Mouse (Mus musculus) bone marrow, adult 2 months (tissue): Measurements from ENCODE around the gene Ap1s2.

Source experiments
- CTCF ChIP-seq: fragments of 200-500 bp; IDR thresholded peaks from 2 replicates; pipeline ENCODE4 v1.5.1; 2011; ENCODE audit warnings: low read length, control low read depth; ENCODE audit not compliant: control insufficient read depth, insufficient read depth
- POLR2A ChIP-seq: fragments of 200-500 bp; IDR thresholded peaks from 2 replicates; pipeline ENCODE4 v1.6.1; 2011; ENCODE audit warnings: low read depth, mild to moderate bottlenecking, control low read depth, low read length, borderline replicate concordance; ENCODE audit not compliant: control insufficient read depth

DNA sequence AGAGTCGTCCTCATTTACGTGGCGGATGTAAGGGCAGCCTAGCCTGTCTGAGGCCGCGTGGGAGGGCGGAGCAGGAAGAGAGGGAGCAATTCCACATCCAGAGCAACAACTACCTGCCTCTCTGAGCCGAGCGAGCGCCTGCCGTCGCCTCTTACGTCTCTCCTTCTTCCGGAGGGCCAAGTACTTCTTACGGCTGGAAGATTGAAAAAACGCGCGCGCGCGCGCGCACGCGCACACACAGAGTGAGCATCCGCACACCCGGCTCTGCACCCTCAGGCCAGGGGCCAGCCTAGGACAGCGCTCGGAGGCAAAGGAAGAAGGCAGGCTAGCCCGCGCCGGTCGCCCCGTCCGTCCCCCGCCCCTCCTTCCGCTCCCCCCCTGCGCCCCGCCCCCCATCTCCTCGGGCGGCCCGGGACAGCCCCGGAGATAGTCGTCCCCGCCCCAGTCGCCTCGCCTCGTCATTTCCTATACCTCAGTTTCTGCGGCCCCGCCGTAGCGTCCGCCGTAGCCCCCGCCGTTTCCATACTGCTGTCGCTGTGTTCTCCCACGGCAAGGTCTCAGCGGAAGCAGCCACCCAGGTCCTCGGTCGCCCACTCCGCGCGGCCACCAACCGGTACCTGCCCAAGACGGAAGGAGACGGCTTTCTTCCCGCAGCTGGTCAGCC, 49.1 kb downstream of the Ap1s2 start:
- TF ChIP-seq CTCF (no peak), POLR2A (peak; percentile 18; the same call in 1 of the 2 replicates)
